ENCODE assay signal across 20 mouse cellular contexts in the genomic region with DNA sequence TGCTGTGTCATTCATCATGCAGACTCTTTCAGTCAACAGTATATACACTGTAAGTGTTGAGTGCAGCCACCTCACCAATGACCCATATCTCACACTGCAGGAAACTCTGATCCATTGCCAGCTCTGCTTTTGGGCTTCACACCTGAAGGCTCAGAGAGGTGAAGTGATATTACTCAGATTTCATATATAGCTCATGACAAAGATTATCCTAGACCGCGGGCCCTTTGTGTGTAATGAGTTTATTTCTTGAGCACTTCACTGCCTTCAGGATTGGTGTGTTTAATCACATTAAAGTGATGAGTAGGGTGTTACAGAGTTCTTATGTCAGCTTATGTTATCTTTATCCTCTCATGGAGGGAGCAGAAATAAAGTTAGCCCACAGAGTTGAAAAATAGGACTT.
DNase-seq lines count a peak whose midpoint lies in the region; ATAC-seq lines count a peak whose summit lies in the region.
"Had no signal": no experiment of that assay in that cellular context is flagged by ENCODE, and none has a peak within 500 bp of the region (broad histone marks: within the 10 kb centered on the region; RNA-seq: fewer than 3 reads in every experiment).

No protein-coding gene starts in this region.

- no peak overlapping the region for H3K4me2 ChIP-seq in heart, embryonic 16.5 days (ENCODE audit: low read depth, low read length)
- H3K4me2 ChIP-seq: embryonic facial prominence, embryonic 13.5 days; embryonic facial prominence, embryonic 15.5 days; forebrain, embryonic 13.5 days; forebrain, embryonic 15.5 days had no signal

- H3K4me3 ChIP-seq in heart, embryonic 16.5 days (ENCODE audit: low read length), result no peak overlapping the region
- no peak overlapping the region for H3K4me3 ChIP-seq in heart, embryonic 10.5 days
- H3K4me3 ChIP-seq: embryonic facial prominence, embryonic 13.5 days; embryonic facial prominence, embryonic 15.5 days; forebrain, embryonic 13.5 days; forebrain, embryonic 15.5 days had no signal

- no peaks in the 10 kb centered on the region for H3K36me3 ChIP-seq in heart, embryonic 16.5 days (ENCODE audit: control insufficient read depth, insufficient read depth)
- H3K36me3 ChIP-seq in heart, embryonic 10.5 days, result no peaks in the 10 kb centered on the region
- H3K36me3 ChIP-seq: embryonic facial prominence, embryonic 13.5 days; embryonic facial prominence, embryonic 15.5 days; forebrain, embryonic 15.5 days had no signal

- 48% methylated on average over 2 of the region's 2 CpGs for WGBS in heart, embryonic 16.5 days
- WGBS in heart, embryonic 10.5 days, result 83% methylated on average over 2 of the region's 2 CpGs

- ATAC-seq in heart, embryonic 16.5 days (replicated peaks; ENCODE audit: extremely low read depth, insufficient read depth, low FRiP score), result 0 out of 2 replicates have a peak, but pooled peaks have one; percentile 14
- ATAC-seq: forebrain, embryonic 13.5 days; forebrain, embryonic 15.5 days; forebrain, postnatal 0 days had no signal

- no peak overlapping the region for H3K9ac ChIP-seq in heart, embryonic 16.5 days (ENCODE audit: low read length)
- H3K9ac ChIP-seq: embryonic facial prominence, embryonic 13.5 days; embryonic facial prominence, embryonic 15.5 days; forebrain, embryonic 13.5 days; forebrain, embryonic 15.5 days; forebrain, postnatal 0 days had no signal

- no peak overlapping the region for H3K27ac ChIP-seq in heart, embryonic 16.5 days (ENCODE audit: low read length)
- H3K27ac ChIP-seq in heart, embryonic 10.5 days, result no peak overlapping the region
- H3K27ac ChIP-seq: embryonic facial prominence, embryonic 13.5 days; embryonic facial prominence, embryonic 15.5 days; forebrain, embryonic 13.5 days; forebrain, embryonic 15.5 days had no signal

- DNase-seq in heart, embryonic 10.5 days (ENCODE audit: low spot score), result no peak
- peak; percentile 52 for DNase-seq in retina, postnatal 1 day
- no peak for DNase-seq in retina, embryonic 14.5 days (ENCODE audit: low spot score)
- no peak for DNase-seq in left cerebral cortex, adult 18-20 months (ENCODE audit: low spot score in 2 of 2)
- DNase-seq: adrenal gland, adult 2 months; adrenal gland, postnatal 10 days; adrenal gland, postnatal 25 days; cerebellum, adult 11 months; cerebellum, adult 18-20 months; cerebellum, adult 8-10 months; cerebellum, adult 9-11 months; cerebellum, postnatal 14 days; cerebellum, postnatal 36 days; embryo, embryonic 11 days; forebrain, postnatal 0 days had no signal

- H3K27me3 ChIP-seq in heart, embryonic 16.5 days (ENCODE audit: control insufficient read depth, insufficient read depth, low read length), result no peaks in the 10 kb centered on the region; the same call in 1 of the 2 replicates
- H3K27me3 ChIP-seq in heart, embryonic 10.5 days (ENCODE audit: insufficient read depth, poor library complexity, severe bottlenecking), result peaks cover 8% of the 10 kb centered on the region; the same call in 1 of the 2 replicates
- H3K27me3 ChIP-seq: embryonic facial prominence, embryonic 13.5 days; embryonic facial prominence, embryonic 15.5 days; forebrain, embryonic 13.5 days; forebrain, embryonic 15.5 days had no signal

- H3K9me3 ChIP-seq in heart, embryonic 16.5 days (replicated peaks; ENCODE audit: control insufficient read depth, low read length), result no peaks in the 10 kb centered on the region
- no peaks in the 10 kb centered on the region for H3K9me3 ChIP-seq in heart, embryonic 10.5 days
- H3K9me3 ChIP-seq: embryonic facial prominence, embryonic 13.5 days; embryonic facial prominence, embryonic 15.5 days; forebrain, embryonic 13.5 days; forebrain, embryonic 15.5 days had no signal

- H3K4me1 ChIP-seq in heart, embryonic 16.5 days (ENCODE audit: control insufficient read depth, insufficient read depth, low read length), result no peaks in the 10 kb centered on the region
- peaks cover 8% of the 10 kb centered on the region for H3K4me1 ChIP-seq in heart, embryonic 10.5 days
